Mouse (Mus musculus): Measurements from ENCODE around the gene Hs3st3b1.

Hs3st3b1 gene

DNA sequence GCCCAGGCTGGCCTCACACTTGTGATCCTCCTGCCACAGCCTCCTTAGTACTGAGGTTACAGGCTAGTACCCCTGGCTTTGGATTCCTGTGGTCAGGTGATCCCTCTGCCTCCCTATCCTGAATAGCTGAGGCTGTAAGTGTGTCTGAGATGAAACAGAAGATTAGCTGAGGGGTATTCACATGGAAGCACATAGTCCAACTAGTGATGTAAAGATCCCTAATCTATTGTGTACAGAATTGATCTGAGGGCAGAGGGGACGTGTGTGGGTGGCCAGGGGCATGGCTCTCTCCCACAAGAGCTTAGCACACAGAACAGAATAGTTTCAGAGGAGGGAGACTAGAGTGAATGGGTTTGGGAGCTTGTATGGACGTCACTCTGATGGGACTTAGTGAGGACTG lies 41.8 kb downstream of the Hs3st3b1 start:
- DNase-seq (ENCODE audit: low spot score): no peak

GRCm38 (mm10) chr11:63879261-63879660 lies 42.8 kb downstream of the Hs3st3b1 start:
- no peak for DNase-seq (ENCODE audit: low spot score)

GRCm38 (mm10) chr11:63878616-63879015 lies 43.5 kb downstream of the Hs3st3b1 start:
- DNase-seq (ENCODE audit: low spot score): no peak

DNA sequence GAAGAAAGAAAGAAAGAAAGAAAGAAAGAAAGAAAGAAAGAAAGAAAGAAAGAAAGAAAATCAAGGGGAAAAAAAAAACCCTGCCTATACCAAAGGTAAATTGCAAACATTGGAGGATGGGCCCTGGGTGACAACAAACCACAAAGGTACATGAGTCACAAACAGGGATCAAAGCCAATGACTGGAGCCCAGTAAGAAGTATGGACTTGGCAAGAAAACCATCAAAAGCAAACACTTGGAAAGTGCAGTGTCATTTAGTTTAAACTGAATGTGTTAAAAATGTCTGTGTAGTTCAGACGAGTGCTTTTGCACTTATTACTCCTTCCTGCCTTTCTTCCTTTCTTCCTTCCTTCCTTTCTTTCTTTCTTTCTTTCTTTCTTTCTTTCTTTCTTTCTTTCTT lies 59.3 kb downstream of the Hs3st3b1 start:
- no peak for DNase-seq (ENCODE audit: low spot score)

GRCm38 (mm10) chr11:63861982-63862381 lies 60.1 kb downstream of the Hs3st3b1 start:
- DNase-seq (ENCODE audit: low spot score): no peak

DNA sequence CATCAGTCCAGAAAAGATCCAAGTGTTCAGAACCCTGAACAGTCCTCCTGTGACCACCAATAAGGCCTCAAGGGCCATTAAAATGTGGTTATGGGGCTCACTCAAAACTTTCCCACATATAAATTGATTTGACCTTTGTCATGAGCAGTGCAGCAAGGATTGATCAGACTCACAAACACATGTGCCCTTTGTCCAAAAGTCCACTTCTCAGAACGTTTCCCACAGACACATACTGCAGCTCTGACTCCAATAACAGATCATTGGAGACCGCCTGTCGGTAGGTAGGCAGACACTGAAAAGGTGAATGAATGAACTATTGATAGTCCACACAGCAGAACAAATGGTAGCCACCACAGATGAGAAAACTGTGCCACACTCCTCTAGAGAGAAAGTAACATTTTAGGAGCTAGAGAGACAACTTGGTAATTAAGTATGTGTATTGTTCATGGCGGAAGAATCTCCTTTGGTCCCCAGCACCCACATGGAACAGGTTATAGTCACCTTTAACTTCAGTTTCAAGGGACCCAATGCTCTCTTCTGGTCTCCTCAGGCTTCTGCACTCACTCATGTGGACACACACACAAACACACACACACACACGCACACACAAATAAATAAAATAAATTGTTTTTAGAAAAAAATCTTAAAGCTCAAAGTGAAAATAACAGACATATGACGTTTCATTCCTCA lies 70.9 kb downstream of the Hs3st3b1 start:
- no peak for DNase-seq (ENCODE audit: low spot score)

DNA sequence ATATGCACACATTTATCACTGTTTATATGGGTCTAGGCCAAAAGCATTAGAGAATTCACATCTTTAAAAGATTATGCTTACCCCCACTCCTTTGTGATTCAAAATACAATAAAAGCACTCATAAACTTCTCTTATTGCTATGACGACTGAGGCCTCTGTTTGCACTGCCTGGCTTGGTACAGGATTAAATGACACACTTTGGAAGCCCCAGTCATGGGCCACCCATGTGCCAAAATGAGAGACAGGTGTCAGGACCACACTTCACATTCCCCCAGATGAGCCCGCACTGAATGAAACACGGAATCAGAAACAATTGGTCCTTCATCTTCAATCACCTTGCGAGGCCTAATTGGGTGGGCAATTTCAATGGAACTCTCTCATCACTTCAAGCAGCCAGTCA lies 71.8 kb downstream of the Hs3st3b1 start:
- DNase-seq (ENCODE audit: low spot score): no peak

- no peak for DNase-seq (ENCODE audit: low spot score)
These were observed 76.7 kb downstream of the Hs3st3b1 start for GRCm38 (mm10) chr11:63845379-63845778.

DNA sequence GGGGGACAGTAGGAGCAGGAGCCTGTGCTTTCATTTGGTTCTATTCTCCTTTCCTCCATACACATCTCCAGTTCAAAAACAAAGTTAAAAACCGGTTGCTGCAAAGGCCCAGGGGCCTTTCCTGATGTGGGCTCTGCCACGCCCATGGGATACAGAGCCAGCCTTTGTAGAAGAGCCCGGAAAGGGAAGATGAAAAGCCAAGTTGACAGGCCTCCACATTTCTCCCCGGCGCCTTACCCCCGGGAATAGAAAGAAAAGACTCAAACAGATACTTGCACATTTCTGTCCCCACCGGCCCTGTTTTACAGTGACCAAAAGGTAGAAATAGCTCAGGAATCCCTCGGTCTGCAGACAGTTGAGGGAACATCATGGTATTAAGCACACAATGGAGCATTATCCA lies 77.4 kb downstream of the Hs3st3b1 start:
- no peak for DNase-seq (ENCODE audit: low spot score)

DNA sequence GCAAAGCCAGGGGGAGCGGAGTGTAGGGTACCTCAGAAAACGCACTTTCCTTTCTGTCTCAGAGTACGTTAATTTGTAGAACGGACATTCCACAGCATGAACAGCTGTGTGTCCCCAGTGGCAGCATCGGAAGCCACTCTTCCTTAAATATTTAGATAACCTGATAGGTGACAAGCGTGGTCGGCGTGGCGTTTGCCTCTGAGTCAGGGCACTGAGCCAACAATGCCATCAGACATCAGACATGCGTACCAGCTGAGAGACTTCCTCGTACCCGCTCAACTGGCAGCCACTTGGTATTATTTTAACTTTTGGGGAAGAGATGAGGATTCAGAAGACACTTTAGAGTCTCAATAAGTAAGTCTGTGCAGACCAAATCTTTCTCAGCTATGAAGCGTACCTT lies 84.6 kb downstream of the Hs3st3b1 start:
- no peak for DNase-seq (ENCODE audit: low spot score)
